Mouse (Mus musculus) embryonic facial prominence, embryonic 14.5 days (tissue): ENCODE measurements around the gene Marc1. TPM values are rescaled to one million over a fixed set of nuclear protein-coding genes. Genes with fewer than 3 reads are reported as not detected.

Experiments used
- microRNA counts: library from miRNA; unstranded; fragments of <30 nt; microRNA quantifications from one replicate; lab custom pipeline; 2017
- microRNA-seq: library from miRNA; unstranded; fragments of <30 nt; microRNA quantifications from one replicate; pipeline ENCODE4, GENCODE M21; 2016; ENCODE audit warnings: borderline number of aligned reads
- polyA plus RNA-seq: library from polyadenylated mRNA; unstranded; fragments of >200 nt; fragmentation: Nextera tagmentation; extraction: Ambion mirVana; gene quantifications from 2 replicates; pipeline ENCODE4 v1.2.1, GENCODE M21; 2014

Marc1 gene
- polyA plus RNA-seq, 1 experiment from 2014 or later = 0.08 TPM

MicroRNAs encoded within 50 kb of the gene (microRNA counts, 519-probe panel; counts per million panel counts)
- microRNA mmu-miR-1981 (lab: Ali Mortazavi, UCI) = 2,980 counts per million, percentile 69 among the panel's probes with 10 or more counts

Small RNA genes lying within 50 kb of the gene (microRNA-seq; reads per million reads assigned to microRNA genes)
- 100 reads per million, percentile 52 among the genes with 10 or more reads in this experiment for gene Mir1981

Other genes with a start within 250 kb of the Marc1 start
- 13.7 and 14.4 TPM in 2 replicates for gene Hlx, start 78.7 kb downstream of the Marc1 start, polyA plus RNA-seq
- gene Marc2, start 35.1 kb upstream of the Marc1 start, polyA plus RNA-seq = 212 and 218 TPM in 2 replicates
- 2.3 and 2.7 TPM in 2 replicates for gene C130074G19Rik, start 71.9 kb upstream of the Marc1 start, polyA plus RNA-seq
- gene Mark1, start 188.3 kb upstream of the Marc1 start, polyA plus RNA-seq = 4.0 and 4.1 TPM in 2 replicates